Mouse (Mus musculus): ENCODE measurements around the gene Matn4. TPM values are rescaled to one million over a fixed set of nuclear protein-coding genes. Genes with fewer than 3 reads are reported as not detected.

Matn4 gene
- total RNA-seq, 2 experiments from 2014 or later: 1.2 to 2.3 TPM

Small RNA genes lying within 50 kb of the gene (microRNA-seq; reads per million reads assigned to microRNA genes)
- 0 reads per million in 2 experiments for gene Mir7678

Other genes with a start within 250 kb of the Matn4 start
- gene Kcns1, start 234.0 kb downstream of the Matn4 start, total RNA-seq (2021): under 1 TPM; 0.14 to 0.15 TPM
- not detected for gene Wfdc5, start 222.4 kb downstream of the Matn4 start, total RNA-seq (2021)
- not detected for gene Wfdc12, start 214.6 kb downstream of the Matn4 start, total RNA-seq (2021)
- gene Wfdc15a, start 205.0 kb downstream of the Matn4 start, total RNA-seq (2021): not detected
- gene Wfdc15b, start 183.5 kb downstream of the Matn4 start, total RNA-seq (2021): not detected
- gene Svs2, start 166.7 kb downstream of the Matn4 start, total RNA-seq (2021): not detected
- not detected for gene Svs3b, start 148.5 kb downstream of the Matn4 start, total RNA-seq (2021)
- gene Svs4, start 126.7 kb downstream of the Matn4 start, total RNA-seq (2021): not detected
- gene Svs3a, start 115.9 kb downstream of the Matn4 start, total RNA-seq (2021): not detected
- not detected for gene Svs6, start 88.4 kb downstream of the Matn4 start, total RNA-seq (2021)
- not detected for gene Svs5, start 72.4 kb downstream of the Matn4 start, total RNA-seq (2021)
- gene Slpi, start 16.1 kb downstream of the Matn4 start, total RNA-seq (2021): under 1 TPM; 0.45 to 0.77 TPM
- not detected for gene Rbpjl, start 2.0 kb downstream of the Matn4 start, total RNA-seq (2021)
- gene Sdc4, start 38.7 kb upstream of the Matn4 start, total RNA-seq (2021): 10 to 100 TPM; 24.3 to 39.3 TPM
- gene Sys1, start 51.8 kb upstream of the Matn4 start, total RNA-seq (2021): 10 to 100 TPM; 21.3 to 25.1 TPM
- gene Gm20458, start 55.8 kb upstream of the Matn4 start, total RNA-seq (2021): 1 to 10 TPM; 5.5 to 7.4 TPM
- gene Trp53tg5, start 68.6 kb upstream of the Matn4 start, total RNA-seq (2021): not detected
- 10 to 100 TPM; 17.1 to 18.9 TPM for gene Dbndd2, start 80.9 kb upstream of the Matn4 start, total RNA-seq (2021)
- gene Pigt, start 92.4 kb upstream of the Matn4 start, total RNA-seq (2021): 10 to 100 TPM; 56.4 to 56.8 TPM
- 1 to 10 TPM in 1 of 2 experiments, under 1 TPM in 1; 0.84 to 1.0 TPM for gene Wfdc2, start 157.3 kb upstream of the Matn4 start, total RNA-seq (2021)
- gene Spint3, start 168.3 kb upstream of the Matn4 start, total RNA-seq (2021): not detected
- gene Wfdc6a, start 180.3 kb upstream of the Matn4 start, total RNA-seq (2021): not detected
- not detected for gene Eppin, start 188.4 kb upstream of the Matn4 start, total RNA-seq (2021)
- not detected for gene Wfdc6b, start 208.4 kb upstream of the Matn4 start, total RNA-seq (2021)
- gene Wfdc8, start 208.5 kb upstream of the Matn4 start, total RNA-seq (2021): not detected
- gene Wfdc16, start 233.6 kb upstream of the Matn4 start, total RNA-seq (2021): not detected